Mouse (Mus musculus) MEL-GATA-1-ER (cell line): ENCODE results near the gene Stat3.
A peak's percentile ranks its signal among the peaks of the same experiment; 100 is the strongest.

ENCODE experiments used
- DNase-seq: peaks from one replicate; pipeline ENCODE4 v3.0.0-alpha.2; 2012; ENCODE audit warnings: low read depth; ENCODE audit errors: extremely low read depth

The Stat3 gene

GRCm38 (mm10) chr11:100964180-100964579 lies 24.8 kb upstream of the Stat3 start:
- DNase-seq: no peak

- no peak for DNase-seq
Observed at GRCm38 (mm10) chr11:100963647-100964046, 24.3 kb upstream of the Stat3 start.

DNA sequence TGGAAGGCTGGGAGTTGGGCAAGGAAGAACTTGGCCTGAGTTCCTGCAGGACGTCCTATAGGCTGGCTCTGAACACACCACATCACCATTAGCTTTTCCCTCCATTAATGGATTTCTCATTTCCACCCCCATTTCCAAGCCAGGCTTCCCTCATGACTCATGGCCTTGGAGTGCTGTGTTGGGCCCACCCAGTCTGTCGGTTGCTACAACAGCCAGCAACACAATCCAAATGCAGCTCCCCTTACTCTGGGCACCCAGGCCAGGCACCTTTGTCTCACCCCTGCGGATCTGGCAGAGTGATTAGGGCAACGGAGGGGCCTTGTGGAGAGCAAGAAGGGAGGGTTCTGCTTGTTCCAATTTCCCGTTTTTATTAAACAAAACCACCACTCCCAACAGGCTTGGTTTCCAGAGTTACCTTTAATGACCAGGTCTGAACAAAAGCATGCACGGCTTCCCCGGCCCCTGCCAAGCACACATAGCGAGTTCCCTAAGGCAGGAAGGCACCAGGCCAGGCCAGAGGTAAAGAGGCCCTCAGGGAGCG lies 23.1 kb upstream of the Stat3 start:
- DNase-seq: no peak

- DNase-seq: no peak
Observed at GRCm38 (mm10) chr11:100960540-100960939, 21.2 kb upstream of the Stat3 start.

DNA sequence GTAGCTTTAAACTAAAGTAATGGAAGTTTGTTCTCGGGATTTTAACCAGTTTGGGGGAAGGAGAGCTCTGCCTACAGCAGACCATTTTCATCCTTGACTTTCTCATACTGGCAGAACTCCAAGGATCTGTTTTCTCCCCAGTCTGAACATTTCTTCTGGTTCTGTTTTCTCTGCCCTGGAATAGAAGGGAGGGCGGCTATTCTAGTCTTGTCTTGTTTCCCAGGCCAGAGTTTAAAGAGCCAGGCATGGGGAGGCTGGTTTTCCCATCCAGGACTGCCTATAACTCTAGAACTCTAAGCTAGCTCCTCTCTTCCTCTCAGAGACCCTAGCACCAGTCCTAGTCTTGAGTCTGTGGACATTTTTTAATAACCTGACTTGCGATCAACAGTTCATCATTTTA lies 20.5 kb upstream of the Stat3 start:
- no peak for DNase-seq

DNA sequence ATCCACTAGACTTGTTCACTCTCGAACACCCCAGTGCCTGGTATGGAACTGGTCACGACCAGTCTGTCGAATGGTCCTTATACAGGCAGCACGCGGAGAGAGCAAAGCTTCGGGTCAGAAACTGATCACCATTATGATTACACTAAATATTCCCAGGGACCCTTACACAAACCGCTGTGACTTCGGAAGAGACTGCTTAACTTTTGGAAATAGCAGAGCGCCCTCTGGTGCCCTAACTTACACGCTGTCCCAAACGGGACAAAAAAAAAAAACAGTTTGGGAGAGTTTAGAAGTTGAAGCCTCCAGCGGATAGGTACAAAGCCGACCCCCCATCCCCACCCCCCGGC lies 20.1 kb upstream of the Stat3 start:
- DNase-seq: no peak

- no peak for DNase-seq
Observed at GRCm38 (mm10) chr11:100958613-100959463, 19.5 kb upstream of the Stat3 start.

DNA sequence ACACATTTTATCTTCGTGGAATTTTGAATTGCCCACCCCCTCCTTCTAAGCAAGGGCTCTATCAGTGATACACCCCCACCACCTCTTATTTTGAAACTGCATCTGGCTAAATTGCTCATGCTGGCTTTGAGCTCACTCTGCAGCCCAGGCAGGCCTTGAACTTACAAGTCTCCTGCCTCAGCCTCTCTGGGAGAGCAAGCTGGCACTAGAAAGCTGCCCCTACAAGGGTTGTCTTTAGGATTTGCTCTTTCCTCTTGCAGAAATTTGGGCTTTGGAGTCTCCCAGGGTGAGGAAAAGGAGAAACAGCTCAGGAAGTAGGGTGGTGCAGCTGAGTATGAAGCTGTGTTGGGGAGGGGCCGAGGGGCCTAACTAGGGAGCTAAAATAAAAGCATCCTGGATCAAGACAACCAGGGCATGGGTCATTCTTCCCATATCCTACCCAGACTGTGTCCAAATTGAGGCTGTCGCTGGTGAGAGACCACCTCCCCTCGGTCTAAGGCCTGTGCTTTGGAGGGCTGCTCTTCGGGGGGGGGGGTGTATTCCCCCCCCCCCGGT lies 18.7 kb upstream of the Stat3 start:
- no peak for DNase-seq

DNA sequence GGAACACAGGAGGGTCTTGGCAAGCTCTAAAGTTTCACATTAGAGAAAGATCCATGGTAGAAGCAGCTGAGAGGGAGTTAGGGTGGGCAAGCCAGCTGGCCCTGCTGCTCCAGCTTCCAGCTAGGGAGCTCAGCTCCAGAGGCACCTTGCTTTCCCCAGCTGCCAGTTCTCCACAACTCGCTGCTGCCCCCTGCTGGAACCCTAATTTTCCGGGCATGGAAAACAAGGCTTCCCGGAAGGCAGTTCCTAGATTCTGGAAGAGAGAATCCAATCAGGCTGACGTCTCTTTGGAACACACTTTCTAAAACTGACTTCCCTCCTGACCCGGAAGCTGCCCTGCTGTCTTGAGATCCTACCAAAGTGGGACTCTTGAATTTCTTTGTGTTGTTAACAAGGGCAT lies 17.9 kb upstream of the Stat3 start:
- no peak for DNase-seq

DNA sequence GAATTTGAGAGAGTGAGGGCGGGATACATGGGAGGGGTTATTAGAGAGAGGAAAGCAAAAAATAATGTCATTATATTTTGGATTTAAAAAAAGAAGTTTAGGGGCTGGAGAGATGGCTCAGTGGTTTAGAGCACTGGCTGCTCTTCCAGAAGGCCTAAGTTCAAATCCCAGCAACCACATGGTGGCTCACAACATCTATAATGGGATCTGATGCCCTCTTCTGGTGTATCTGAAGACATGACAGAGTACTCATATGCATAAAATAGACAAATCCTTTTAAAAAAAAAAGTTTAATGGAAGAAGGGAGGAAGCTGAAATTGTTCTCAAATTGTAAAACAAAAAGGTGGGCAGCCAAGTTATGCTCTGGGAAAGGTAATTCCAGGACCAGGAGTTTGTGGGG lies 10.2 kb upstream of the Stat3 start:
- no peak for DNase-seq

GRCm38 (mm10) chr11:100948317-100948716 lies 9.0 kb upstream of the Stat3 start:
- DNase-seq: no peak

DNA sequence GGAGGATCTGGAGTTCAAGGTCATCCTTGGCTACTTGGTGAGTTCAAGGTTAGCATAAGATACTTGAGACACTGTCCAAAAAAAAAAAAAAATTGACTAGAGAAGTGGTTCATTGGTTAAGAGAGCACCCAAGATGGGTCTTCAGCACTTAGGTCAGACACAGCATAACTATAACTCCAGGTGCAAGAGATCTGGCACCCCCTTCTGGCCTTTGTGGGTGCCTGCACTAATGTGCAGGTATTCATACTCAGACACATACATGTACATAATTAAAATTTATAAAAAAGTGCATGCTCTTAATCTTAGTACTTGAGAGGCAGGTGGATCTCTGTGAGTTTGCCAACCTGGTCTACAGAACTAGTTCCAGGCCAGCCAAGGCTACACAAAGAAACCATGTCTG lies 8.2 kb upstream of the Stat3 start:
- DNase-seq: peak; percentile 63

GRCm38 (mm10) chr11:100946862-100947261 lies 7.5 kb upstream of the Stat3 start:
- no peak for DNase-seq

- no peak for DNase-seq
Observed at GRCm38 (mm10) chr11:100942388-100942787, 3.0 kb upstream of the Stat3 start.

GRCm38 (mm10) chr11:100938711-100939511 lies 429 bp downstream of the Stat3 start:
- DNase-seq: no peak

GRCm38 (mm10) chr11:100938112-100938511 lies 1.2 kb downstream of the Stat3 start:
- DNase-seq: peak; percentile 72

GRCm38 (mm10) chr11:100937295-100937694 lies 2.0 kb downstream of the Stat3 start:
- no peak for DNase-seq

DNA sequence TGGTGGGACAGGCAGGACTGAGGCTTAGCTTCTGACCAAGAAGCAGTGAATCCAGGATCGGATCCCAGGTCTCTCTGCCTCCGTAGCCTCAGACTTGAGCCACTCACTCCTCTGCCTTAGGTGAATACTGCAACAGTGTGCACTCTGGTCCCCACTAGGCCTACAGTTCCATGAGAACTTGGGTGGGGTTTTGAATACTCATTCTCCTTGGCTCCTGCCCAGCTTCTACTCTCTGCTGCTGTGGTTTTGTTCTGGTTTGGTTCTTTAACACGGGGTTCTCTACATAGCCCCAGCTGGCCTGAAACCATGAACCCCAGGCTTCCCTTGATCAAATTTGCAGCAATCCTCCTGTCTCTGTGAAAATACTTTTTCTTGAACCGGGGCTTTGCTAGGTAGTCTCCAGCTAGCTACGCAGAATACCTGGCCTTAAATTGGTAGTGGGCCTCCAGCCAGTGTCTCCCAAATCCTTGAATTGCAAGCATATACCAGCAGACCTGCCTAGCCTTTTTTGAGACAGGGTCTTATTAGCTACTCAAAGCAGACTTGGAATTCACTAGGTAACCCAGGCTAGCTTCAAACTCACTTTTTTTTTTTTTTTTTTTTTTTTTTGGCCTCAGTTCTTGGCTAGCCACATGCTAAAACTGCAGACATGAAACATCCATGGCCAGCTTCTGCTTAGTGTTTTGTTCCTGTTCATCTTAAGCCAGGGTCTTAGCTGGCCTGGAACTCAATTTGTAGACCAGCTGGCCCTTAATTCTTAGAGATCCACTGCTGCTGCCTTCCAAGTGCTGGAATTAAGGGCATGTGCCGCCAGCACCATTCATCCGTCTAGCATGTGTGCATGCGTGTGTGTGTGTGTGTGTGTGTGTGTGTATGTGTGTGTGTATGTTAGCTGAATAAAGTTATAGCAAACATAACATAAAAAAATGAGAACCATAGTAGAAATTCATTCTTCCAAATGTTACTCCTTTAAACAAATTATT lies 3.7 kb downstream of the Stat3 start:
- peak; percentile 76 for DNase-seq

DNA sequence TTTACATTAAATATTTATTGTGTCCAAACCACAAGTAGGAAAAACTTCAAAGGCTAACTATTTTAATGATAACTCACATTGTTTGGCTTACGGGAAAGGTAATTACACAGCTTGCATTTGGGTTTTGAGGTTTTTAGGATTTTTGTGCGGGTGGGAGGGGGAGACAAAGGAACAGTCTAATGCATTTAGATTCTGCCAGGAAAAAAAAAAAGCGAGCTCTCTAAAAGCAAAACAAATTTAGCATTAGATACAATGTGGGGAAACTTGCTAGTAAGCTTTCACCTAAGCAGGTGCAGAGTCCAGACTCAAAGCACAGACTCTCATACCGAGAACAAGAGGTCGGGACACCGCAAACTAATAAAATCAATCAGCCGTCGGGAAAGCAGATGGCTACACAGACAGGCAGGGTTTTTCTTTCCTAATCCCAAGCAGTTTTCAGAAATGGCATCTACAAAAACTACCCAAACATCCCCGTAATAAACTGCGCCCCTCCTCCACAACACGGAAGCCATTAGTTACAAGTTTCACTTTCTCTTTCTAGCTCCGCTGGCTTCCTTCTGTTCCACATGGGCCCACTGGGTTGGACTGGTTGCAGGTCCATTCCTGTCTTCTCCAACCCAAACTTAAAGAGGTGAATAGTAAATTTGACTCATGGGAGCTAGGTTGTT lies 8.0 kb downstream of the Stat3 start:
- DNase-seq: no peak

GRCm38 (mm10) chr11:100930611-100931010 lies 8.7 kb downstream of the Stat3 start:
- DNase-seq: no peak
